Mouse (Mus musculus) E14TG2a.4 (cell line): ENCODE data around the gene Dnmbp.

Experiments
- H3K27me3 ChIP-seq: 2 replicates; pipeline ENCODE4 v1.6.1; 2014; ENCODE audit warnings: low read length, control low read depth; ENCODE audit not compliant: insufficient read depth
- H3K36me3 ChIP-seq: 2 replicates; pipeline ENCODE4 v1.6.1; 2014; ENCODE audit warnings: low read length, control low read depth; ENCODE audit not compliant: insufficient read depth
- H3K4me1 ChIP-seq: replicated peaks from 2 replicates; pipeline ENCODE4 v1.6.1; 2014; ENCODE audit warnings: low read depth, low read length, control low read depth
- H3K4me3 ChIP-seq: replicated peaks from 2 replicates; pipeline ENCODE4 v1.5.1; 2014; ENCODE audit warnings: mild to moderate bottlenecking, low read length
- H3K9me3 ChIP-seq: 2 replicates; pipeline ENCODE4 v1.6.1; 2014; ENCODE audit warnings: low read length, control low read depth
- CTCF ChIP-seq: conservative IDR thresholded peaks from 2 replicates; pipeline ENCODE4 v1.5.1; 2014; ENCODE audit warnings: low read length
- NANOG ChIP-seq: IDR thresholded peaks from 2 replicates; pipeline ENCODE4 v1.6.1; 2014; ENCODE audit warnings: borderline replicate concordance, low read length, mixed read lengths
- POU5F1 ChIP-seq: IDR thresholded peaks from 2 replicates; pipeline ENCODE4 v1.6.1; 2014; ENCODE audit warnings: low read length, borderline replicate concordance

Gene Dnmbp

GRCm38 (mm10) chr19:43803866-43804265 is 136.1 kb downstream of the Dnmbp start:
- H3K4me1 ChIP-seq: peaks cover 38% of the 10 kb centered on the region
- TF ChIP-seq POU5F1 (no peak), NANOG (peak; percentile 40; the same call in 1 of the 2 replicates), CTCF (no peak)
- H3K27me3 ChIP-seq: peaks cover 6% of the 10 kb centered on the region; the same call in 1 of the 2 replicates
- H3K36me3 ChIP-seq: peaks cover 6% of the 10 kb centered on the region; the same call in 1 of the 2 replicates
- 0 out of 2 replicates have a peak overlapping the region, but pooled peaks have one; percentile 8 for H3K4me3 ChIP-seq
- no peaks in the 10 kb centered on the region for H3K9me3 ChIP-seq

DNA sequence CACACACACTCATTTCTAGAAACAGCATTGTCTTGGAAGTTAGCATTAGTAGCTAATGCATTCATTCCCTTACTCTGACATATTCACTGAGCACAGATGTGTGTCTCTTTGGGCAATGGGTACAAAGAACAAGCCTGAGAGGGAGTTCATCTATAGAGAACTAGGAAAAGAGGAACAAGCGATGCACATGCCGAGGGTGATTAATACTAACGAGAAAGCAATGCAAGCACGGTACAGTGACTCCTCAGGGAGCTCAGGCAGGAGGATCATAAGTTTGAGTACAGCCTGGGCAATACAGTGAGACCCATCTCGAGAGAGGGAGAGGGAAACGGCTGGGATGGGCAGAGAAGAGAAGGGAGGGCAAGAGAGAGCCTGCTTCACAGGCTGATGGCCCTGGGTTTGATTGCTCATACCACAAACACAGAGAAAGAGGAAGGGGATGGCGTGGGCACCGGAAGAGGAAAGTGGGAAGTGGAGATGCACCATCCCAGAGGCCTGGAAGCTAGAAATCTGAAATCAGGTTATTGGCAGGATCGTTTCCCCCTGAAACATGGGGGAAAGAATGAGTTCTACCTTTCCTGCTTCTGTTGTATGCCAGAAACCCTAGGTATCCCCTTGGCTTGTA is 138.5 kb downstream of the Dnmbp start:
- TF ChIP-seq CTCF: no peak
- TF ChIP-seq NANOG: no peak
- TF ChIP-seq POU5F1: no peak
- H3K27me3 ChIP-seq: peaks cover 6% of the 10 kb centered on the region; the same call in 1 of the 2 replicates

DNA sequence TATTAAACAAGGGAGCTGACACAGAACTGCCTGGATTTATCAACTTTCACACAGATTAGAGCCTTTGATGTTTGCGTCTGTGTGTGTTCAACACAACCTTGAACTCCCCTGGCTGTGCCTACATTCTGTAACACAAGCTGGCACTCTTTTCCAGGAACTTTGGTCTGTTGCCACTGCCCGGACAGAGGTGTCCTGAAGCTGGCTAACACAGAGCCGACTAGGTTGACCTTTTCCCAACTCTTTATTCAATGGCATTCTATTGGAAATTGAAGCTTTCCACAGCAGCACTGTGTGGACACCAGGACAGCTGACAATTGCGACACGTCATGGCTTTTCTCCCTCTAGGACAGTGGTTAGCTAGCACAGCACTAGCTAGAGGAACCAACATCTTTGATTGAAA is 142.8 kb downstream of the Dnmbp start:
- peaks cover 6% of the 10 kb centered on the region; the same call in 1 of the 2 replicates for H3K36me3 ChIP-seq
- TF ChIP-seq CTCF: no peak
- TF ChIP-seq POU5F1: no peak
- no peak for TF ChIP-seq NANOG
- H3K27me3 ChIP-seq: peaks cover 6% of the 10 kb centered on the region; the same call in 1 of the 2 replicates
- H3K4me1 ChIP-seq: peaks cover 10% of the 10 kb centered on the region; the same call in 1 of the 2 replicates
- no peaks in the 10 kb centered on the region for H3K9me3 ChIP-seq
- H3K4me3 ChIP-seq: no peak overlapping the region

More for the DNA sequence above, 138.5 kb downstream of the Dnmbp start:
- Histone ChIP-seq H3K4me3 (no peak overlapping the region), H3K36me3 (peaks cover 6% of the 10 kb centered on the region; the same call in 1 of the 2 replicates), H3K9me3 (no peaks in the 10 kb centered on the region), H3K4me1 (peaks cover 32% of the 10 kb centered on the region)
